Mouse (Mus musculus): ENCODE data around the gene Use1. TPM values are rescaled to one million over a fixed set of nuclear protein-coding genes. Genes with fewer than 3 reads are reported as not detected.
A peak's percentile ranks its signal among the peaks of the same experiment; 100 is the strongest.

Use1 gene
- total RNA-seq, 2 experiments from 2014 or later: 46.1 to 59.2 TPM

DNA sequence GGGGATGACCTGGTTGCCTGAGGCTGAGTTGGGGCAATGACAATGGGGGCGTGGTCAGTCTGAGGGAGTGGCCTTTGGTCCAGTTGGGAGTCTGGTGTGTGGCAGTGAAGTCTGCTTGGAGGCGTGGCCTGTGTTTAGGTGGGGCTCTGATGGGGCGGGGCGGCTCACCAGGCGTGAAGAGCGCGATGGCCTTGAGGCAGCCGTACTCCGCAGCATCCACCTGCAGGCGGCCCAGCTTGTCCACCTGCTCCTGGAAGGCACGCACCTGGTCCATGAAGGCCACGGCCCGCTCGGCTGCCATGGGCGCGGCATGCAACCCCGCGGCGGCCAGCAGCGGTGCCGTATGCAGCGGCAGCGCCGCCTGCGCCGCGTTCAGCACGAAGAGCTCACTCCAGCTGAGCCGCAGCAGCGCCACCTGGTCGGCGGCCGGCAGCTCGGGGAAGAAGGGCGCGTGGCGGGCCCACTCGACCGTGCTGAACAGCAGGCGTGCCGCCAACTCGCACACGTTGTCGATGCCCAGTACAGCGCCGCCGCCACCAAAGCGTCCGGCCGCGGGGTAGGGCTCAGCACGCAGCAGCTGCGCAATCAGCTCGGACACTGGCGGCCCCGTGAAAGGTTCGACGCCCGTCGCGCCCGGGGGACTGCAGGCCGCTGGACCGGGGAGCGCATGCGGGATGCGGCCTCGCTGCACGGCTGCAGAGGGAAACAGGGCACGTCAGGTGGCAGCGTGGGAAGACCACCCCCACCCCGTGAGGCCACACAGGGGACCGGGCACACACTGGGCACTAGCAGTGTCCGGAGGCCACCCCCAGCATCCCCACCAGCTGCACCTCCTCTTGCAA is 9.2 kb downstream of the Use1 start:
- ATAC-seq (replicated peaks; ENCODE audit: low FRiP score, poor library complexity, severe bottlenecking): 0 out of 2 replicates have a peak, but pooled peaks have one; percentile 17

DNA sequence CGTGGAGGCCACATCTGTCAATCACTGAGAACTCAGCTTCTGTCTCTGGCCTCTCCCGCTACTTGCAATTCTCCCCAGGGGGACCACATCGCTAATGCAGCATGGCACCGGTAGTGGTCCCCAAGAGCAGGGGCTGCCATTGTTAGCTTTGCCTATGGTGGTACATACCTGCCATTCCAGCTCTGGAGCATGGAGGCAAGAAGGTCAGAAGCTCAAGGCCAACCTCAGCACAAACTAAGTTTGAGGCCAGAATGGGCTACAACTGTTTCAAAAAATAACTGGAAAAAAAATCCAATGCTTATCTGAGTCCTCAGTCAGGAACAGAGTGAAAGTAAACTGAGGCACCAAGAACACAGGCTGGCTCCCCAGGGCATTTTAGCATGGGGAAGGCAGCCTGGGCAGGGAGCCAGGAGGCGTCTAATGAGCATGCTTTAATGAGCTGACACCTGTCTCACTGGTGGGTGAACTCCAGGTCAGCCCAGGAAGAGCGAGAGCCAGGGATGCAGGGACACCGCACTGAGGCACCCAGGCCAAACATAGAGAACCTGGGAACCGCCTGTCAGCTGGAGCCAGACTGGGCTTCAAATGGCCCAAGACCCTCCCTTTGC is 9.9 kb downstream of the Use1 start:
- ATAC-seq (replicated peaks; ENCODE audit: low FRiP score, poor library complexity, severe bottlenecking): no peak

DNA sequence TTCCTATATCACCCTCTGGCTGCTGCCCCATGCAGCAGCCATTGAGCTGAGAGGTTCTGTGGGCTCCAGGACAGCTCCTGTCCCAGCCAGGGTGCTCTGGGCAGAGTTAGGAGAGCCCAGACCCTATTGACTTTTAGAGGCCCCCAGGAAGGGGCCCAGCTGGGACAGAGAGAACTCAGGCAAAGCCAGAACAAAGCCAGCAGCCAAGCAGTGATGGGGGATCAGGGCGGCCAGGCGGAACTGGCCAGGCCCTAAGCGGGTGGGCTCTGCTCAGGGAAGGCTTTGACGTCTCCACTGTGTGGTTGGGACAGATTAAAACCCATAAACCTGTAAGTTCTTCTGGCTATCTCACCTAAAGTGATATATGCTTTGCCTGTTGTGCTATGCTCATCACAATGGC is 12.4 kb downstream of the Use1 start:
- ATAC-seq (replicated peaks; ENCODE audit: low FRiP score, poor library complexity, severe bottlenecking): no peak

DNA sequence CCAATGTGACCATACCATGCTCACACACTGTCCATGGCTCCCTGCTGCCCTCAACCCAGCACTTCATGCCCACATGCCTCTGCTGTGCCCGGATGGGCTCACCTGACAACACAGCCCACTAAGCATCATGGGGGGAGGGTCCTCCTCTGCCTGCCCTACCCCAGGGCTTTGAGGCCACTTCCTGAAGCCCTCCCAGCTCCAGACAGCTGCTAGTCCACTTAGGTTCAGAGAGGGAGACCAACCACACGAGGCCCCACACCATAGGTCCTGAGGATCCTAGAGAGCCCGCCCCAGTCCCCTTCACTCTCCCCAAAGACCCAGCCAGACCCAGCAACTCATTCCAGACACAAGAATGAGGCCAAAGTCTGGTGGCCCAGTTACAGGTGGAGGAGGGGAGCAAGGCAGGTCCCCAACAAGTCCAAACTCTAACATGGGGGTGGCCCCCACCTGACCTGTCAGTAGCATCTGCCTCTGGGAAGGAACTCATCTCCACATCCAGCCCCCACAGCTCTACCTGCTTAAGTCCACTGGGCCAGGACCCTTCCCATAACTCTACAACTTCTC is 12.9 kb downstream of the Use1 start:
- ATAC-seq (replicated peaks; ENCODE audit: low FRiP score, poor library complexity, severe bottlenecking): no peak

DNA sequence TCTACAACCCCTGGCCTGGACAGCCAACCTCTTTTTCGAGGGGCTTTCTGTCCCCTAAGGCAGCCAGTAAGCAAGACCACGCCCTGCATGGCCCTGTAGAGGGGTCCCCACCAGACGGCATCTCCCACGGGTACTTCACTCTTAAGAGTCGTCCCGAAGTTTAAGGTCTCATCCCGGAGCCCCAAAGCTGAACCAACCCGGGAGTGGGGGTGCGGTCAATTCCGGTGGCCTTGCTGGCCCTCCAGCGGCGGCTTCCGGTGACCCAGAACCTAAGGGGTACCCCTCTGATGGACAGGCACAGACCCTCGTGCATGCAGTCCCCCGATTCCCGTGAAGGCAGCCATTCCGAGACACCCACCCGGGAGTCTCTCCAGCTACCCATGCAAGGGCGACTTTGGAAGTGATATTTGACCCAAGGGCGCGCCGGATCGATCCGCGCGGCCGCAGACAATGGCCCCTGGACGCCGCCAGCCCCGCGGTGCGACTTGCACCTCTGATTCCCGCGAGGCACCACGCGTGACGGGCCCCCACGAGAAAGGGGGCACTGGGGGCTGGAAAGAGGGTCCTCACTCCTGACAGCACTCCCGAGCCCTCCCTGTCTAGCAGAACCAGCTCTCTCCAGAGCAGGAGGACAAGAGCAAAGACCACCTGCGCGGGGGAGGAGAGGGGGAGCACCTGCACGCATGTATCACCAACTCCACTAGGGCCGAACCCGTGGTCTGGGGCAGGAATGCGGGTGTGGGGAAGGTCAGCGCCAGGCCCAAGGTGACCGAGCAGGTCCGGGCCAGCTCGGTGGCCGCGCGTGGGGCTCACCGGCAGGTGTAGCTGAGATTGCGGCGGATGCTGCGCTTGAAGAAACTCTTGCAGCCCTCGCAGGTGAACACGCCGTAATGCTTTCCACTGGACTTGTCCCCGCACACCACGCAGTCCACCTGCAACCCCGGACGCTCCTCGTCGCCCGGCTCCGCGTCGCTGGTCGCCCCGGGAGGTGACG is 13.8 kb downstream of the Use1 start:
- no peak for ATAC-seq (replicated peaks; ENCODE audit: low FRiP score, poor library complexity, severe bottlenecking)

DNA sequence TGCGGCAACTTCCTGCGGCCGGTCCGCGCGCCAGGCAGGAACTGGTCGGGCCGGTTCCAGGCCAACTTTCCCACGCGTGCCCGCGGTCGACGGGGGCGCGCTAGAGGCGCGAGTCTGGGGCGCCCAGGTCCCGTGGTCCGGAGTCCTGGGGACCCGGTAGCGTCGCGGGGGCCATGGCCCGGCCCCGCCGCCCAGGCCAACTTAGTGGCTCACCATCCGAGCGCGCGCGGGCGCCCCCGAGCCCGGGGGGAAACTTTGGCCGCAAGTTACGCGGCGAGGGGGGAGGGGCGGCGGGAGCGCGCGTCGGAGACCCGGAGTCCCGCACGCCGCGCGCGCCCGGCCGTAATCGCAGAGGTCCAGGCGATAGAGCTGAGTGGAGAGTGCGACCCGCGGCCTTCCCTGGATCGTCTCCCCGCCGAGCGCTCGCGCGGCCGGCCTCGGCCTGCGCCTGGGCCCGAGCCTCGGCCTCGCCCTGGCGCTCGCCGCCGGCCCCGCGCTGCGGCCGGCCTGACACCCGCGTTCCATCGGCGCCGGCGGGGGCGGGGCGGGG is 14.8 kb downstream of the Use1 start, which contains the start of gene Nr2f6:
TSS of gene Nr2f6 (minus strand) at position 540 of the 550 bp plus-strand sequence.
- ATAC-seq (replicated peaks; ENCODE audit: low FRiP score, poor library complexity, severe bottlenecking): no peak

DNA sequence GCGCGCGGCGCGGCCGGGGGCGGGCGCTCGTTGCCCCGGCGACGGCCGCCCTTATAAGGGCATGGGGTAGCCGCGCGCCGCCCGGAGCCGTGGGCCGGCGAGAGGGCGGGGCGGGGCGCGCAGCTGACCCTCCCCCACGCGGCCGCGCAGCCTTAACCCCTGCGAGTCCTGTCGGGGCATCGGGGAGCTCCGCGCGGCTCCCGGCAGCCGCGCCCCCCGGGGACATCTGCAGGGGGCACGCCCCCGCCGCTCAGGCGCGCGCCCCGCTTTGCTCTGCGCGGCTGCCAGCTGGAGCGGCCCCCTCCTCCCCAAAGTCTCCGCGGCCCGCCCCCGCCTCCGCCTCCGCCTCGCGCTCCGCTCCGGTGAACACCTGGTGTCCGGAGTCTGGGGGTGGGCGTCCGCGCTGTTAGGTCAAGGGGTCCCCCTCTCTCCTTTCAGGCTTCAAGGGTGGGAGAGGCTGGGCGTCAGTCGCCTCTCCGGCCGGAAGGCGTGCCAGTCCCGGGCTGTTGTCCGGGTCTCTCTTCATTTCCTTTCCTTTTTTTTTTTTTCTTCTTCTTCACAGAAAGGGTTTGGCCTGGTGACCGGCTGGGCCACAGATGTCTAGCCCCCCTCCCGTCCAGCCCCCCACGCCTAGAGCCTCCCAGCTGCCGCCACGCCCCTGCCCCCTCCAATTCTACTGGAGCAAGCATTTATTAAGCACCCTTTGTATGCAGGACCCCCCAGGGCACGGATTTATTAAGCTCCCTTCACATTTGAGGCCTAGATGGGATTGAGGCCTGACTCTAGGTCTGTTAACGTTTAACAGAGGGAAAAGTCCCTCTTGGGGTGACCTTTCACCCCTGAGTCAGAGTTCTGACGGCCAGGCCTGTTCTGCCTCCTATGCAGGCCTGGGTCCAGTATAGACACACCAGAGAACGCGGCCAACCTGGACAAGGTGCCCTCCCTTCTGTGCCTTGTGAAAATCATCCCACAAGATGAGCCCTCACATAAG is 15.6 kb downstream of the Use1 start:
- ATAC-seq (replicated peaks; ENCODE audit: low FRiP score, poor library complexity, severe bottlenecking): no peak

DNA sequence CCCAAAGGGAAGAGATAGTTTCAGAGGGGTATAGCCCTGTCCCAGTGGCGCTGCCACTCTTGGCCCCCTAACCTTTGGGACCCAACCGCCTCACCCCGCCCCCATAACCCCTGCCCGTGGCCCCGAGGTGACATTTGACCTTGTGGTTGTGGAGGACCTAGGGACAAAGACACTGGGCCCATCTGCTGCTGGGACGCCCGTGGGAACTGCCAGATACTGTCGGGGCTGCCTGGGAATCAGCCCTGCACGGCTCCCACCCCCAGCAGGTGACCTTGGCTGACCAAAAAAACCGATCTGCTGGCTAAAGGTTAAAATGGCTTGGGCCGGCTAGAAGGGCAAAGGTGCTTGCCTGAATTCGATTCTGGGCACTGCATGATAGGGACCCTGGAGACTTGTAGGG is 16.7 kb downstream of the Use1 start:
- ATAC-seq (replicated peaks; ENCODE audit: low FRiP score, poor library complexity, severe bottlenecking): no peak

DNA sequence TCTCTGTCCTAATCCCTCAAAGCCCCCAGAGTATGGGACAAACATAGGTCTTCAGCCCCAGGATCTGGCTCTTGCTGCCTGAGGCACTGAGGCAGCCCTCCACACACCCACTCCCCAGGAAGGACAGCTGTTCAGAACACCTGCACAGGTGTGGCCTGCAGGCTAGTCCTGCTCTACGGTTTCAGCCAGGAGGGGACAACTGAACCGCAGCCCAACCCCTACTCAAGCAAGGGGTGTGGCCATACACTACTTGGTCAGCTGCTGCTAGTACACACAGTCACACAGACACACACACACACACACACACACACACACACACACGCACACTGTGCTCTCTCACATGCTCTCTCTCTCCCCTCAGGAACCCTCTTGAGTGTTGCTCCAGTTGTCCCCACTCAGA is 17.2 kb downstream of the Use1 start:
- no peak for ATAC-seq (replicated peaks; ENCODE audit: low FRiP score, poor library complexity, severe bottlenecking)

DNA sequence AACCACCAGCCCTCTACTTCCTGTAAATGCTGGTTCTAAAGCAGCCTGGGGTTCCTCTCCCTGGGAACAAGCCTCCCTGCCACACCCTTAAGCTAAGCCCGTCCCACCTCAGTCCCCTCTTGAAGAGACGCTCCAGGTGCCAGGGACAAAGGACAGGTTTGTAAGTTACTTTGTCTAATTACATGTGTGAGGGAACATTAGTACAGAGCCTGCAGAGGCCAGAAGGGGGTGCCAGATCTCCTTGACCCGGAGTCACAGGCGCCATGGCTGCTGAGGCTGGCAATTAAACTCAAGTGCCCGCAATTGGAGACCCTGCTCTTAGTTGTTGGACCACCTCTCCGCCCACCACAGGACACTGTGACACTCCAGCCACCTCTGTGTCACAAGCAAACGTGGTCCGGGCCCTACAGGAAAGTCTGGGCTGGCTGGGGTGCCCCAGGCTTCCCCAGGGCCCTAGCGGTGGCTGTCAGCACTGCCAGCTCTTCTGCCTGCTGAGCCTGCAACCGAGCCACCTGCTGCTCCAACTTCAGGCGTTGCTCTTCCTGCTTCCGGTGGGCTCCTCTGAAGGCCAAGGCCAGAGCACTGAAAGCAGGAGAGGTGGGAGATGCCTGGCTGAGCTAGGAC is 18.7 kb downstream of the Use1 start:
- ATAC-seq (replicated peaks; ENCODE audit: low FRiP score, poor library complexity, severe bottlenecking): no peak; the same call in 1 of the 2 replicates

DNA sequence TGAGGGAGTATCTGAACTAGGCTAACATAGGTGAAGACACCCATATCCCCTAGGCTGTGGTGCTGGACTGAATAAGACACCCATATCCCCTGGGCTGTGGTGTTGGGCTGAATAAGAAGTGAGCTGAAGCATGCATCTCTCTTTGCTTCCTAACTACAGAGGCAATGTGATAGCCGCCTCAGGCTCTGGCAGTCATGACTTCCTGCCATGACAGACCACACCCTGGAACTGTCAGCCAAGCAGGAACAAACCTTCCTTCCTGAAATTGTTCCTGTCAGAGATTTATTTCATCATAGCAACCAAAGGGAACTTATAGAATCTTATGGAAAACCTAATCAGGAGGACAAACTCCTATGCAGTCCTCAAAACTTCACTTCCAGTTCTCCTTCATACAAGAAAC is 21.6 kb downstream of the Use1 start:
- ATAC-seq (replicated peaks; ENCODE audit: low FRiP score, poor library complexity, severe bottlenecking): no peak

DNA sequence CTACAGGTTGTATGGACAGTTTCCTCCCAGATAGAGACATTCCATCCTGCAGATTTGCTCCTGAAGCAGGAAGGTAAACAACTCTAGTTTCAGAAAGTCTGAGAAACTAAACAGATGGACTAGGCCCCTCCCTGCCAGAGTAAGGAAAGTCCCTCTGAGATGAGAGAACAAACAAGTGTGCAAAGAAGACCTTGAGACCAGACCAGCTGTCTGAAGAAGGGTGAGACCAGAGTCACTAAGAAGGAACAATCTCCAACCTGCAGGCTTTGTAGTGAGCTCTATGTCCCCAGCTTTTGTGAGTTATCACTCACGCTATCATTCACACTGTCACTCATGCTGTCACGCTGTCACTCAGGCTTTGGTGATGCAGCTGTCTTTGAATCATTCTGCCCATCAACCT is 25.0 kb downstream of the Use1 start:
- no peak for ATAC-seq (replicated peaks; ENCODE audit: low FRiP score, poor library complexity, severe bottlenecking)

DNA sequence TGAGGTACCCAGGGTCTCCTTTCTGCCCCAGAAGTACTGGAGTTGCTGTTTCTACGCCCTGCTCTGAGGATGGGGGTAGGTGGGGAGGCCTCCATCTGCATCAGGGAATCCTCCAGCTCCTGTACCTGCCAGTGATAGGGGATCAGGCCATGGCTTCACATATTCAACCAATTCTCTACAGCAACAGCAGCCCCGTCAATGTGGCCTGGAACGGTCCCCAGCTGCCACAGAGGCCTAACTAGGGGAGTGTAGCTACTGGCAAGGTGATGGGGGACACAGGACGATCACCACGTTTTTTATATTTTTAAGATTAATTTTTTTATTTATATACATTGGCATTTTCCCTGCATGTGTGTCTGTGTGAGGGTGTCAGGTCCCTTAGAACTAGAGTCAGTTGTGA is 25.7 kb downstream of the Use1 start:
- no peak for ATAC-seq (replicated peaks; ENCODE audit: low FRiP score, poor library complexity, severe bottlenecking)

DNA sequence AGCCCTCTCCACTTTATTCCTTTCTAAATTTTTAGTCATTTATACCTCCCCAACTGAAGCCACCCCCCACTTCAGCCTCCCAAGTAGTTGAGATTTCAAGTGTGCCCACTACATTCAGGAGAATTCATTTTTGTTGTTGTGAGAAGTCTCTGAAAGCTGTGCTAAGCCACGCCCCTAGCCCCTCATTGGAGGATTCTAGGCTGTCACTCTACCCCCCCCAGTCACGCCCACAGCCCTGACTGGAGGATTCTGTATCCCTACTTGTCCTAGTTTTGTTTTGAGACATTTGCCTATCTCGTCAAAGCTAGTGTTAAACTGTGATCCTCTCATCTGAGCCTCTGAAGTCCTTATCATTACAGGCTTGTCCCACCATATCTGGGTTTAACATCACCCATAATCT is 26.2 kb downstream of the Use1 start:
- no peak for ATAC-seq (replicated peaks; ENCODE audit: low FRiP score, poor library complexity, severe bottlenecking)

DNA sequence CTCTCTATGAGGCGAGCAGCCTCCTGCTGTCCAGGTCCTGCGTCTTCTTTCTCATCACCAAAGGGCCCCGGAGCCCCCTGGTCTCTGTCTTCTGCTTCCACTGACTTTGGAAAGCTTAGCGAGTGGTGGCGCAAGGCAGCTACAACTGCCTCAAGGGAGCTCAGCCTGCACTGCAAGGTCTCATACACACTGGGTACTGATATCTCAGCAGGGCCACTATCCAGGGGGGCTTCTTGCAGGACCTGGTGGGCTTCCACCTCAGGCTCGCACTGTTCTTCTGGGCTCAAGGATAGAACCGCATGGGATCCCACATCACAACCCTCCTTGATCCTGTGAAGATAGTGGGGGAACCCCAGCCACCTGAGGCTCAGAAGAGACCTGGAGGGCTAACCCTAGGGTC is 27.8 kb downstream of the Use1 start:
- no peak for ATAC-seq (replicated peaks; ENCODE audit: low FRiP score, poor library complexity, severe bottlenecking)

DNA sequence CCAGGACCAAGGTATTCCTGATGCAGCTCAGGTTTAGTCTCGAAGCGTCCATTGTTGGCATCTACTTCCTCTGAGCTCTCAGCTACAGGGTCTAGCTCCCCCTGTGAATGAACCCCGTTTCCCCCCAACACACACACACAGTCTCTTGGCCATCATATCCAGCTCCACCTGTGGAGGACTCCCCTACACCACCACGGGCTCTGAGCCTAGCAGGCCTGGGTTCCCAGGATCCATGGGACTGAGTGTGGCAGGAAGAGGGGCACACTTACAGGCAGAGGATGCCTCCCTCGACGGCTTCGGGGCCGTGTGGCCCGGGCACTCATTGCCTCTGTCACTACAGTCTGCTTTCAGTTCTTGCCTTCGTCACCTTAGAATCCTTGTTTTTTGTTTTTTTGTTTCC is 28.4 kb downstream of the Use1 start:
- no peak for ATAC-seq (replicated peaks; ENCODE audit: low FRiP score, poor library complexity, severe bottlenecking)

DNA sequence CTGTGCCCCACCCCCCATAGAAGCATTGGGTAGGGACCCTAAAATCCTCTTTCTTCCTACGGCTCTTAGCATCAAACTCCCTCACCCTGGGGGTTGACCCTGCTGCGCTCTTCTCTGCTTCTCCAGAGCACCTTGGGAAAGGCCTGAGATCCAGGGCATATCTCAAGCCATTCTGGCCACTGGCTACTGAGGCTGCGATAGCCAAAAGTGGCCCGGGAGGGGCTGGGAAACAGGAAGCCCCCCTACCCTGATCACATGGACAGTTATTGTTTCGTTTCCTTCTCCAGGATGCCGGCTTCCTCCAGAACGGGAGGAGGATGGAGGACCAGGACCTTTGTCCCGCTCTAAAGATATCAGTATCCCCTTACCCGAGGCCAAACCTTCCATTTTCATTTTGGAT is 29.0 kb downstream of the Use1 start, which contains the start of gene Ushbp1:
TSS of gene Ushbp1 (minus strand) at position 174 of the 400 bp plus-strand sequence.
- no peak for ATAC-seq (replicated peaks; ENCODE audit: low FRiP score, poor library complexity, severe bottlenecking)
